Mouse (Mus musculus): ENCODE measurements at regions not wholly inside any gene's neighbourhood (a gene's known extent, or its start where the extent isn't known, plus 50 kb on each side); places are given as distances from the start of the nearest gene placed in this dataset.

- H3K4me2 ChIP-seq (replicated peaks; ENCODE audit: low read depth, low read length): no peak overlapping the region
- H3K27ac ChIP-seq (ENCODE audit: low read depth, low read length): no peak overlapping the region
- no peak overlapping the region for H3K4me3 ChIP-seq (ENCODE audit: low read depth, low read length)
- H3K9ac ChIP-seq (ENCODE audit: low read depth, low read length): no peak overlapping the region
- DNase-seq (ENCODE audit: low spot score) (peak; percentile 72), ATAC-seq (ENCODE audit: low FRiP score) (peak; percentile 30; the same call in 1 of the 2 replicates)
- no peaks in the 10 kb centered on the region for H3K4me1 ChIP-seq (replicated peaks; ENCODE audit: control insufficient read depth, insufficient read depth, low read length)
- WGBS: 75% methylated on average over 1 of the region's 1 CpGs
- H3K27me3 ChIP-seq (ENCODE audit: control insufficient read depth, insufficient read depth, low read length): no peaks in the 10 kb centered on the region
- H3K9me3 ChIP-seq (ENCODE audit: control insufficient read depth, low read length): no peaks in the 10 kb centered on the region
- H3K36me3 ChIP-seq (ENCODE audit: control insufficient read depth, insufficient read depth, low read length): no peaks in the 10 kb centered on the region
These were observed 339.1 kb upstream of the Msl3l2 start for GRCm38 (mm10) chr10:55767571-55767970.

- Histone ChIP-seq H3K9ac (ENCODE audit: low read depth, low read length) (no peak overlapping the region), H3K27ac (ENCODE audit: low read depth, low read length) (no peak overlapping the region), H3K27me3 (ENCODE audit: control insufficient read depth, insufficient read depth, low read length) (no peaks in the 10 kb centered on the region), H3K4me1 (replicated peaks; ENCODE audit: control insufficient read depth, insufficient read depth, low read length) (no peaks in the 10 kb centered on the region), H3K4me3 (ENCODE audit: low read depth, low read length) (no peak overlapping the region), H3K36me3 (ENCODE audit: control insufficient read depth, insufficient read depth, low read length) (no peaks in the 10 kb centered on the region), H3K4me2 (replicated peaks; ENCODE audit: low read depth, low read length) (no peak overlapping the region), H3K9me3 (ENCODE audit: control insufficient read depth, low read length) (no peaks in the 10 kb centered on the region)
- 42% methylated on average over 6 of the region's 6 CpGs for WGBS
- peak; percentile 59 for ATAC-seq (ENCODE audit: low FRiP score)
- DNase-seq (ENCODE audit: low spot score): peak; percentile 4
These were observed 337.1 kb upstream of the Msl3l2 start for GRCm38 (mm10) chr10:55769642-55770041.

DNA sequence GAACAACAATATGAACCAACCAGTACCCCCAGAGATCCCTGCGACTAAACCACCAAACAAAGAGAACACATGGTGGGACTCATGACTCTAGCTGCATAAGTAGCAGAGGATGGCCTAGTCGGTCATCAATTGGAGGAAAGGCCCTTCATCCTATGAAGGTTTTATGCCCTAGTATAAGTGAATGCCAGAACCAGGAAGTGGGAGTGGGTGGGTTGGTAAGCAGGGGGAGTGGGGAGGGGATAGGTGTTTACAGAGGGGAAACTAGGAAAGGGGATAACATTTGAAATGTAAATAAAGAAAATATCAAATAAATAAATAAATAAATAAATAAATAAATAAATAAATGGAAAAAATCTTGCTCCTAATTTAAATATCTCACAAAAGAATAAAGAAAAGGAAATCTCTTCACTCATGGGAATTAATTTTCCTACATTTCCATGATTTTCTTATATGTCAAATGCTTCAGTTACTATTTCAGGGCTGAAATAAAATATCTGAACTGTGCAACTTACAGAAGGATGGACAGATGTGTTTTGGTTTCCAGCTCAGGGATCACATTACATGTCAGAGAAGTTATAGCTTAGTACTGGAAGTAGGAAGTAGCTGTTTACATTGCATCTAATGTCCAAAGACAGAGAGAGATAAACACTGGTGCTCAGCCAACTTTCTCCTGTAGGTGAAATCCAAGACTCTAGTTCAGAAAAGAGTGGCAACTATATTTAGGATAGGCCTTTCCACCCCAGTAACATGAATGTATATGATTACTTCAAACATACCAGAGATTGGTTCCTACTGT, 323.8 kb upstream of the Msl3l2 start:
- H3K4me1 ChIP-seq (replicated peaks; ENCODE audit: control insufficient read depth, insufficient read depth, low read length): no peaks in the 10 kb centered on the region
- H3K27ac ChIP-seq (ENCODE audit: low read depth, low read length): no peak overlapping the region
- WGBS: 92% methylated on average over 2 of the region's 2 CpGs
- ATAC-seq (ENCODE audit: low FRiP score) (no peak), DNase-seq (ENCODE audit: low spot score) (no peak)
- H3K9me3 ChIP-seq (ENCODE audit: control insufficient read depth, low read length): no peaks in the 10 kb centered on the region
- no peaks in the 10 kb centered on the region for H3K36me3 ChIP-seq (ENCODE audit: control insufficient read depth, insufficient read depth, low read length)
- H3K4me3 ChIP-seq (ENCODE audit: low read depth, low read length): no peak overlapping the region
- no peaks in the 10 kb centered on the region for H3K27me3 ChIP-seq (ENCODE audit: control insufficient read depth, insufficient read depth, low read length)
- no peak overlapping the region for H3K4me2 ChIP-seq (replicated peaks; ENCODE audit: low read depth, low read length)
- H3K9ac ChIP-seq (ENCODE audit: low read depth, low read length): no peak overlapping the region

GRCm38 (mm10) chr10:55813966-55814365, 292.8 kb upstream of the Msl3l2 start:
- H3K9me3 ChIP-seq (ENCODE audit: control insufficient read depth, low read length): no peaks in the 10 kb centered on the region
- WGBS: 77% methylated on average over 2 of the region's 2 CpGs
- no peak for ATAC-seq (ENCODE audit: low FRiP score)

GRCm38 (mm10) chr10:55851361-55851760, 255.4 kb upstream of the Msl3l2 start:
- no peak overlapping the region for H3K4me2 ChIP-seq (replicated peaks; ENCODE audit: low read depth, low read length)
- no peak overlapping the region for H3K27ac ChIP-seq (ENCODE audit: low read depth, low read length)
- H3K27me3 ChIP-seq (ENCODE audit: control insufficient read depth, insufficient read depth, low read length): no peaks in the 10 kb centered on the region
- H3K9me3 ChIP-seq (ENCODE audit: control insufficient read depth, low read length): no peaks in the 10 kb centered on the region
- WGBS: 81% methylated on average over 2 of the region's 2 CpGs
- H3K4me1 ChIP-seq (replicated peaks; ENCODE audit: control insufficient read depth, insufficient read depth, low read length): no peaks in the 10 kb centered on the region
- DNase-seq (ENCODE audit: low spot score): no peak
- H3K9ac ChIP-seq (ENCODE audit: low read depth, low read length): no peak overlapping the region
- H3K36me3 ChIP-seq (ENCODE audit: control insufficient read depth, insufficient read depth, low read length): no peaks in the 10 kb centered on the region
- no peak for ATAC-seq (ENCODE audit: low FRiP score)
- no peak overlapping the region for H3K4me3 ChIP-seq (ENCODE audit: low read depth, low read length)

More at GRCm38 (mm10) chr10:55813966-55814365, 292.8 kb upstream of the Msl3l2 start:
- Histone ChIP-seq H3K4me3 (ENCODE audit: low read depth, low read length) (no peak overlapping the region), H3K4me1 (replicated peaks; ENCODE audit: control insufficient read depth, insufficient read depth, low read length) (no peaks in the 10 kb centered on the region), H3K27me3 (ENCODE audit: control insufficient read depth, insufficient read depth, low read length) (no peaks in the 10 kb centered on the region), H3K9ac (ENCODE audit: low read depth, low read length) (no peak overlapping the region), H3K36me3 (ENCODE audit: control insufficient read depth, insufficient read depth, low read length) (no peaks in the 10 kb centered on the region), H3K4me2 (replicated peaks; ENCODE audit: low read depth, low read length) (no peak overlapping the region), H3K27ac (ENCODE audit: low read depth, low read length) (no peak overlapping the region)
- peak; percentile 38 for DNase-seq (ENCODE audit: low spot score)

DNA sequence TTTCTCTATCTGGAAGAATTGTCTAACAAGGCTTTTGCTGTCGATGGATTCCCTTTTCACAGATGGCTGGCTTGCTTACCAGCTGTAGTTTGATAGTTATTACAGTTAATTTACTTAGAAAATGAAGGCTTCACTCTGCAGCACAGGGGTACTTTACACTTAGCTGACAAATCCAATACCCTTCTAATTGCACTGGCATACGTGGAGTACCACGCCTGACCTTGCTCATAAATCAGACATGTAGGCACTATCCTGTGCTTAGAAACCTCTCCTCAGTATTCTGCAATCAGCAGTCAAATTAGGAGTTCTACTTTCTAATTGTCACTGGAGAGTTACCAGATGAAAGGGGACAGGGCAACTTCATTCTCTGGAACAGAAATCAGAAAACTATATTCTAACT, 214.1 kb upstream of the Msl3l2 start:
- Histone ChIP-seq H3K36me3 (ENCODE audit: control insufficient read depth, insufficient read depth, low read length) (no peaks in the 10 kb centered on the region), H3K4me1 (replicated peaks; ENCODE audit: control insufficient read depth, insufficient read depth, low read length) (no peaks in the 10 kb centered on the region), H3K9me3 (ENCODE audit: control insufficient read depth, low read length) (no peaks in the 10 kb centered on the region), H3K4me3 (ENCODE audit: low read depth, low read length) (no peak overlapping the region), H3K27me3 (ENCODE audit: control insufficient read depth, insufficient read depth, low read length) (no peaks in the 10 kb centered on the region), H3K9ac (ENCODE audit: low read depth, low read length) (no peak overlapping the region), H3K27ac (ENCODE audit: low read depth, low read length) (no peak overlapping the region), H3K4me2 (replicated peaks; ENCODE audit: low read depth, low read length) (no peak overlapping the region)
- WGBS: 82% methylated on average over 3 of the region's 3 CpGs
- no peak for DNase-seq (ENCODE audit: low spot score)
- no peak for ATAC-seq (ENCODE audit: low FRiP score)

- no peak for ATAC-seq (ENCODE audit: low FRiP score)
- Histone ChIP-seq H3K36me3 (ENCODE audit: control insufficient read depth, insufficient read depth, low read length) (no peaks in the 10 kb centered on the region), H3K27ac (ENCODE audit: low read depth, low read length) (no peak overlapping the region)
These were observed 177.6 kb upstream of the Msl3l2 start for GRCm38 (mm10) chr10:55929100-55929499.

DNA sequence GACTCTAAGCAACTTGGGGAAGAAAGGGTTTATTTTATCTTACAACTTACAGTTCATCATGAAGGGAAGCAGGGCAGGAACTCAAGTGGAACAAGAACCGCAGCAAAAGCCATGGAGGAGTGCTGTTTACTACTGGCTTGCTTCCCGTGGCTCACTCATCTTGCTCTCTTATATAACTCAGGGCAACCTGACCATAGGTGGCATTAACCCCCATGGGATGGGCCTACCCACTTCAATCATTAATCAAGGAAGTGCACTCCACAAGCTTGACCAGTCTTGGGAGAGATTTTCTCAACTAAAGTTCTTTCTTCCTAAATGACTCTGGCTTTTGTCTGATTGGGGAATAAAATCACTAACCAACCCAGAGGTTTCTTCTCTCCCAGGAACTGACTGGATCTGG, 172.7 kb upstream of the Msl3l2 start:
- DNase-seq (ENCODE audit: low spot score): no peak
- ATAC-seq (ENCODE audit: low FRiP score): no peak
- WGBS: 61% methylated on average over 2 of the region's 2 CpGs
- Histone ChIP-seq H3K9ac (ENCODE audit: low read depth, low read length) (no peak overlapping the region), H3K27ac (ENCODE audit: low read depth, low read length) (no peak overlapping the region), H3K27me3 (ENCODE audit: control insufficient read depth, insufficient read depth, low read length) (no peaks in the 10 kb centered on the region), H3K9me3 (ENCODE audit: control insufficient read depth, low read length) (no peaks in the 10 kb centered on the region), H3K4me1 (replicated peaks; ENCODE audit: control insufficient read depth, insufficient read depth, low read length) (no peaks in the 10 kb centered on the region), H3K4me3 (ENCODE audit: low read depth, low read length) (no peak overlapping the region), H3K36me3 (ENCODE audit: control insufficient read depth, insufficient read depth, low read length) (no peaks in the 10 kb centered on the region), H3K4me2 (replicated peaks; ENCODE audit: low read depth, low read length) (no peak overlapping the region)

More at GRCm38 (mm10) chr10:55929100-55929499, 177.6 kb upstream of the Msl3l2 start:
- no peak for DNase-seq (ENCODE audit: low spot score)
- H3K4me1 ChIP-seq (replicated peaks; ENCODE audit: control insufficient read depth, insufficient read depth, low read length): no peaks in the 10 kb centered on the region
- H3K4me3 ChIP-seq (ENCODE audit: low read depth, low read length): no peak overlapping the region
- no peak overlapping the region for H3K9ac ChIP-seq (ENCODE audit: low read depth, low read length)
- H3K27me3 ChIP-seq (ENCODE audit: control insufficient read depth, insufficient read depth, low read length): no peaks in the 10 kb centered on the region
- no peaks in the 10 kb centered on the region for H3K9me3 ChIP-seq (ENCODE audit: control insufficient read depth, low read length)
- 61% methylated on average over 4 of the region's 4 CpGs for WGBS
- H3K4me2 ChIP-seq (replicated peaks; ENCODE audit: low read depth, low read length): no peak overlapping the region

GRCm38 (mm10) chr10:55935447-55935846, 171.3 kb upstream of the Msl3l2 start:
- DNase-seq (ENCODE audit: low spot score): no peak
- Histone ChIP-seq H3K4me2 (replicated peaks; ENCODE audit: low read depth, low read length) (no peak overlapping the region), H3K27me3 (ENCODE audit: control insufficient read depth, insufficient read depth, low read length) (no peaks in the 10 kb centered on the region), H3K36me3 (ENCODE audit: control insufficient read depth, insufficient read depth, low read length) (no peaks in the 10 kb centered on the region), H3K9ac (ENCODE audit: low read depth, low read length) (no peak overlapping the region), H3K9me3 (ENCODE audit: control insufficient read depth, low read length) (no peaks in the 10 kb centered on the region), H3K4me3 (ENCODE audit: low read depth, low read length) (no peak overlapping the region), H3K4me1 (replicated peaks; ENCODE audit: control insufficient read depth, insufficient read depth, low read length) (no peaks in the 10 kb centered on the region), H3K27ac (ENCODE audit: low read depth, low read length) (no peak overlapping the region)
- 83% methylated on average over 2 of the region's 2 CpGs for WGBS
- ATAC-seq (ENCODE audit: low FRiP score): no peak

Measured in hindbrain, embryonic 11.5 days (tissue).